Mouse (Mus musculus) testis, adult 2 months (tissue): ENCODE results near the gene Erc2.

Source experiments
- CTCF ChIP-seq: fragments of 200-500 bp; IDR thresholded peaks from 2 replicates; pipeline ENCODE4 v1.5.1; 2012; ENCODE audit warnings: low read depth, mild to moderate bottlenecking, inconsistent platforms, low read length, moderate library complexity; ENCODE audit not compliant: control insufficient read depth, insufficient read depth, insufficient replicate concordance
- POLR2A ChIP-seq: fragments of 200-500 bp; IDR thresholded peaks from 2 replicates; pipeline ENCODE4 v1.6.1; 2012; ENCODE audit warnings: low read depth, mild to moderate bottlenecking, inconsistent platforms, low read length, moderate library complexity; ENCODE audit not compliant: control insufficient read depth

GRCm38 (mm10) chr14:28409796-28410347 is 787.6 kb downstream of the Erc2 start:
- TF ChIP-seq CTCF (no peak), POLR2A (no peak)
